8 mouse cellular contexts compared by ENCODE assay signal in the genomic region with DNA sequence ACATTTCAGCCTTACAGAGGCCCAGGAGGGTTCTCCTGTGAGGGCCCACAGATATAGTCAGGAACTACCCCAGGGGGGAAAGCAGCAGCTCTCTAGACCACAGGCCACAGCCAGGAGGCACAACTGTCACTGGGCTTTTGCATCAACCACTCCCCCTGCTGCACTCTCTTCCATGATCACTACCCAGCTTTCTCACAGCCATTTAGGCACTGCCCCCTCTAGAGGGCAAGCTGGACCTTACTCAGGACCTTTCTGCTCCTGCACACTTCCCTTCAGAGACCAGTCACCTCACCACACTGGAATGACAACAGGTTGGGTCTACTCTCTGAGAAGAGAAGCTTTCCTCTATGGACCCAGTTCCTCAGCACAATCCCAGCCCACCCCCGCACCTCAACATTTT. TPM values are rescaled to one million over a fixed set of nuclear protein-coding genes. Genes with fewer than 3 reads are reported as not detected.
DNase-seq lines count a peak whose midpoint lies in the region; ATAC-seq lines count a peak whose summit lies in the region.

No protein-coding gene starts in this region.

- H3K27ac ChIP-seq in kidney, embryonic 14.5 days (ENCODE audit: low read depth, low read length), result no peak overlapping the region
- H3K27ac ChIP-seq in stomach, embryonic 16.5 days (ENCODE audit: low read length), result no peak overlapping the region; the same call in 1 of the 2 replicates

- DNase-seq in adrenal gland, postnatal 10 days, result peak; percentile 61
- DNase-seq in adrenal gland, adult 2 months, result no peak
- DNase-seq in brain, adult 2 months (ENCODE audit: low read depth, low spot score), result peak; percentile 39
- peak; percentile 55 for DNase-seq in lung, postnatal 14 days
- DNase-seq in frontal cortex, adult 2 months (ENCODE audit: extremely low spot score in 1 of 2, low spot score in 1 of 2), result no peak

- ATAC-seq in granulocyte monocyte progenitor cell, adult 5-6 weeks (replicated peaks; ENCODE audit: poor library complexity, severe bottlenecking), result peak; percentile 46
- no peak for ATAC-seq in kidney, embryonic 14.5 days (ENCODE audit: low FRiP score, low TSS enrichment)
- no peak for ATAC-seq in stomach, embryonic 16.5 days (ENCODE audit: insufficient read depth, low FRiP score)

- H3K4me3 ChIP-seq in kidney, embryonic 14.5 days (ENCODE audit: low read length), result peak overlapping the region; percentile 83
- H3K4me3 ChIP-seq in stomach, embryonic 16.5 days (replicated peaks; ENCODE audit: low read length), result peak overlapping the region; percentile 71

- H3K4me2 ChIP-seq in kidney, embryonic 14.5 days (replicated peaks; ENCODE audit: low read depth, low read length), result peak overlapping the region; percentile 81
- H3K4me2 ChIP-seq in stomach, embryonic 16.5 days (ENCODE audit: low read depth, low read length), result peak overlapping the region; percentile 74

- H3K27me3 ChIP-seq in kidney, embryonic 14.5 days (ENCODE audit: control insufficient read depth, insufficient read depth, low read length), result no peaks in the 10 kb centered on the region
- no peaks in the 10 kb centered on the region for H3K27me3 ChIP-seq in stomach, embryonic 16.5 days (ENCODE audit: control insufficient read depth, insufficient read depth, low read length)

- H3K36me3 ChIP-seq in kidney, embryonic 14.5 days (ENCODE audit: control insufficient read depth, insufficient read depth, low read length), result peaks cover 49% of the 10 kb centered on the region
- H3K36me3 ChIP-seq in stomach, embryonic 16.5 days (ENCODE audit: control insufficient read depth, insufficient read depth, low read length), result peaks cover 41% of the 10 kb centered on the region

- H3K9me3 ChIP-seq in kidney, embryonic 14.5 days (ENCODE audit: control insufficient read depth, low read length), result peaks cover 6% of the 10 kb centered on the region
- H3K9me3 ChIP-seq in stomach, embryonic 16.5 days (replicated peaks; ENCODE audit: control insufficient read depth, low read length), result 0 out of 2 replicates have a peak, but pooled peaks cover 4% of the 10 kb centered on the region

- H3K4me1 ChIP-seq in kidney, embryonic 14.5 days (ENCODE audit: control insufficient read depth, insufficient read depth, low read length), result peaks cover 14% of the 10 kb centered on the region
- H3K4me1 ChIP-seq in stomach, embryonic 16.5 days (ENCODE audit: control insufficient read depth, insufficient read depth, low read length), result peaks cover 19% of the 10 kb centered on the region

- 84% methylated on average over 1 of the region's 1 CpGs for whole genome bisulfite sequencing in kidney, embryonic 14.5 days
- WGBS in stomach, embryonic 16.5 days, result 71% methylated on average over 1 of the region's 1 CpGs

- peak overlapping the region; percentile 96; the same call in 1 of the 2 replicates for H3K9ac ChIP-seq in kidney, embryonic 14.5 days (ENCODE audit: low read depth, low read length)
- H3K9ac ChIP-seq in stomach, embryonic 16.5 days (ENCODE audit: low read length), result peak overlapping the region; percentile 91

RNA-seq across cellular contexts. Expression of a gene that starts 2.0 kb away (rescaled TPM):
- total RNA-seq in adrenal gland, postnatal 10 days (2021), result 10 to 100 TPM; 13.4 to 16.2 TPM
- total RNA-seq in adrenal gland, adult 2 months (2021), result 10 to 100 TPM; 16.7 to 21.9 TPM
- polyA plus RNA-seq in adrenal gland, adult 2 months (2012; rRNA removed), result 37.4 TPM in 2 replicates
- 11.5 and 16.3 TPM in 2 replicates for total RNA-seq in granulocyte monocyte progenitor cell, adult 5-6 weeks (2014; fragmentation: Nextera tagmentation)
- total RNA-seq in granulocyte monocyte progenitor cell, adult 5-6 weeks (2017), result 5.6 and 7.5 TPM in 2 replicates
- polyA plus RNA-seq in kidney, embryonic 14.5 days (2014; fragmentation: Nextera tagmentation; extraction: Ambion mirVana), result 10.7 and 13.8 TPM in 2 replicates
- 11.3 and 12.4 TPM in 2 replicates for polyA plus RNA-seq in stomach, embryonic 16.5 days (2015; fragmentation: Nextera tagmentation; extraction: Ambion mirVana)
- 31.6 and 34.6 TPM in 2 replicates for polyA plus RNA-seq in frontal cortex, adult 2 months (2012; rRNA removed)

RNA-seq across cellular contexts. Expression of a gene that starts 30.4 kb away (rescaled TPM):
- 10 to 100 TPM; 47.1 to 55.0 TPM for total RNA-seq in adrenal gland, postnatal 10 days (2021)
- total RNA-seq in adrenal gland, adult 2 months (2021), result 10 to 100 TPM; 45.1 to 51.6 TPM
- polyA plus RNA-seq in adrenal gland, adult 2 months (2012; rRNA removed), result 66.3 and 67.2 TPM in 2 replicates
- total RNA-seq in granulocyte monocyte progenitor cell, adult 5-6 weeks (2014; fragmentation: Nextera tagmentation), result 36.7 and 50.8 TPM in 2 replicates
- total RNA-seq in granulocyte monocyte progenitor cell, adult 5-6 weeks (2017), result 21.3 and 27.4 TPM in 2 replicates
- polyA plus RNA-seq in kidney, embryonic 14.5 days (2014; fragmentation: Nextera tagmentation; extraction: Ambion mirVana), result 68.9 and 72.9 TPM in 2 replicates
- 58.6 and 69.6 TPM in 2 replicates for polyA plus RNA-seq in stomach, embryonic 16.5 days (2015; fragmentation: Nextera tagmentation; extraction: Ambion mirVana)
- polyA plus RNA-seq in frontal cortex, adult 2 months (2012; rRNA removed), result 47.4 and 47.7 TPM in 2 replicates

RNA-seq across cellular contexts. Expression of a gene that starts 31.0 kb away (rescaled TPM):
- 10 to 100 TPM in 1 of 2 experiments, 1 to 10 TPM in 1; 2.6 to 24.5 TPM for total RNA-seq in adrenal gland, postnatal 10 days (2021)
- total RNA-seq in adrenal gland, adult 2 months (2021), result 1 to 10 TPM; 1.4 to 2.1 TPM
- polyA plus RNA-seq in adrenal gland, adult 2 months (2012; rRNA removed), result 1.6 and 3.4 TPM in 2 replicates
- total RNA-seq in granulocyte monocyte progenitor cell, adult 5-6 weeks (2014; fragmentation: Nextera tagmentation), result 0.95 TPM in 1 of 2 replicates, not detected in the other
- 10.0 and 10.7 TPM in 2 replicates for total RNA-seq in granulocyte monocyte progenitor cell, adult 5-6 weeks (2017)
- polyA plus RNA-seq in kidney, embryonic 14.5 days (2014; fragmentation: Nextera tagmentation; extraction: Ambion mirVana), result 0.76 and 1.4 TPM in 2 replicates
- 5.4 and 5.5 TPM in 2 replicates for polyA plus RNA-seq in stomach, embryonic 16.5 days (2015; fragmentation: Nextera tagmentation; extraction: Ambion mirVana)
- 1.2 and 1.3 TPM in 2 replicates for polyA plus RNA-seq in frontal cortex, adult 2 months (2012; rRNA removed)

RNA-seq across cellular contexts. Expression of a gene that starts 51.1 kb away (rescaled TPM):
- total RNA-seq in adrenal gland, postnatal 10 days (2021), result 1 to 10 TPM; 4.5 to 7.7 TPM
- total RNA-seq in adrenal gland, adult 2 months (2021), result 1 to 10 TPM; 3.5 to 5.4 TPM
- 21.4 and 27.6 TPM in 2 replicates for polyA plus RNA-seq in adrenal gland, adult 2 months (2012; rRNA removed)
- total RNA-seq in granulocyte monocyte progenitor cell, adult 5-6 weeks (2014; fragmentation: Nextera tagmentation), result 0.21 TPM in 1 of 2 replicates, not detected in the other
- total RNA-seq in granulocyte monocyte progenitor cell, adult 5-6 weeks (2017), result 0.43 TPM in 1 of 2 replicates, not detected in the other
- 1.5 and 1.6 TPM in 2 replicates for polyA plus RNA-seq in kidney, embryonic 14.5 days (2014; fragmentation: Nextera tagmentation; extraction: Ambion mirVana)
- 0.26 and 0.46 TPM in 2 replicates for polyA plus RNA-seq in stomach, embryonic 16.5 days (2015; fragmentation: Nextera tagmentation; extraction: Ambion mirVana)
- 345 and 356 TPM in 2 replicates for polyA plus RNA-seq in frontal cortex, adult 2 months (2012; rRNA removed)

RNA-seq across cellular contexts. Expression of a gene that starts 52.0 kb away (rescaled TPM):
- 10 to 100 TPM; 31.5 to 36.6 TPM for total RNA-seq in adrenal gland, postnatal 10 days (2021)
- 10 to 100 TPM; 21.1 to 36.6 TPM for total RNA-seq in adrenal gland, adult 2 months (2021)
- polyA plus RNA-seq in adrenal gland, adult 2 months (2012; rRNA removed), result 63.9 and 72.0 TPM in 2 replicates
- not detected in 2 replicates for total RNA-seq in granulocyte monocyte progenitor cell, adult 5-6 weeks (2014; fragmentation: Nextera tagmentation)
- not detected in 2 replicates for total RNA-seq in granulocyte monocyte progenitor cell, adult 5-6 weeks (2017)
- polyA plus RNA-seq in kidney, embryonic 14.5 days (2014; fragmentation: Nextera tagmentation; extraction: Ambion mirVana), result 25.7 and 34.6 TPM in 2 replicates
- 60.1 and 76.5 TPM in 2 replicates for polyA plus RNA-seq in stomach, embryonic 16.5 days (2015; fragmentation: Nextera tagmentation; extraction: Ambion mirVana)
- 154 and 170 TPM in 2 replicates for polyA plus RNA-seq in frontal cortex, adult 2 months (2012; rRNA removed)

Comparison
In these comparisons a context has a peak if more than half of its experiments do, and no peak if none do; other contexts are left out.
1. DNase-seq: peak in adrenal gland, postnatal 10 days (single experiment), brain, adult 2 months (single experiment) and lung, postnatal 14 days (single experiment); none in adrenal gland, adult 2 months (single experiment) and frontal cortex, adult 2 months (0 of 2).